Mouse (Mus musculus): ENCODE data around the gene Adprh. TPM values are rescaled to one million over a fixed set of nuclear protein-coding genes. Genes with fewer than 3 reads are reported as not detected.

The Adprh gene
- polyA plus RNA-seq, 1 experiment from 2014 or later: 90.8 TPM

DNA sequence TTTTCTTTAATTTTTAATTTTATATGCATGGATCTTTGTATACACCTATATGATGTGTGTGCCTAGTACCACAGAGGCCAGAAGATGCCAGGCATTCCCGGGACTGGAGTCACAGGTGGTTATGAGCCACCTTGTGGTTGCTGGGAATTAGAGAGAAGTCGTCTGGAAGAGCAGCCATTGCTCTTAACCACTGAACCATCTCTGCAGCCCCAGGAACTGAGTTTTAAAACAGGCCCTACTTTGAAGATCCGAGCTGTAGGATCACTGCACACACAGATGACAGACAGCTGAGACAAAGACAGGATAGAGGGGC, 16.2 kb upstream of the Adprh start:
- Histone ChIP-seq H3K9ac (ENCODE audit: low read length) (no peak overlapping the region), H3K9me3 (ENCODE audit: control insufficient read depth, low read length) (no peaks in the 10 kb centered on the region), H3K4me2 (ENCODE audit: low read length) (no peak overlapping the region), H3K27me3 (replicated peaks; ENCODE audit: control insufficient read depth, insufficient read depth, low read length) (no peaks in the 10 kb centered on the region), H3K4me1 (replicated peaks; ENCODE audit: control insufficient read depth, insufficient read depth, low read length) (no peaks in the 10 kb centered on the region), H3K27ac (ENCODE audit: low read depth) (no peak overlapping the region), H3K4me3 (ENCODE audit: low read depth, low read length) (no peak overlapping the region), H3K36me3 (ENCODE audit: control insufficient read depth, insufficient read depth, low read length) (no peaks in the 10 kb centered on the region)
- ATAC-seq (replicated peaks; ENCODE audit: low FRiP score, low TSS enrichment, low read depth) (no peak), DNase-seq (ENCODE audit: low spot score) (no peak)
- WGBS: 43% methylated on average over 3 of the region's 3 CpGs

DNA sequence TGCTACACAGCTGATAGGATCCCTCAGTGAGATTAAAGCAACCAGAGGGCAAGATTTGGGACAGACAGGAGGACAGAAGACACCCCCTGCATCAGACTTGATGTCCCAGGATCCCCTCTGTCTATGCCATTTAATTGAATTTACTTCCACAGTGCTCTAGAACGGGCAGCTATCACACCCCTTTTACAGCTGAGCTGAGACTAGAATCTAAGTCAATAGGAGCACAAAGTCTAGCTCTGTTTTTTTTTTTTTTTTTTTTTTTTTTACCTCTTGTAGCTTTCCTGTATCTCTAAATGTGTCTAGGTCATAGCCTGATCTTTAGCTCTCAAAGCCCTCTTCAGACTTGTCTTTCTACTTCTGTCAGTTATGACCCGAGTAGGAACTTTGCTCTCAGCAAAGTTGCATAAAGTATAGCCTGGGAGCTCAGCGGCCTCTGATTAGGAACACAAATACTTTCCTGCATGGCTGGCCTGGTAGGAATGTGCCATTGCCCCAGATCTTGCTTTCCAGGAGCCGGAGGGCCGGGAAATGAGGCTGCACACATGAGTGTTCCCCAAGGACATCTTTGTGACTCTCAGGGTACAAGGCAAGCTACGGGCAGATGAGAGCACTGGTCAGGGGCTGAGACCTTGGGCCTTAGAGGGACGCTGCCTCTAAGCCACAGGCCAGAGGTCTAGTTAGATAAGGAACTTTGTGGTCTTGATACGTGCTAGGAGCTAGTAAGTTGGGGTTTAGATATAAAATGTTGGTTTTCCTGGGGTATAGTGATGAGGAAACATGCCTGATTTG, 15.6 kb upstream of the Adprh start:
- ATAC-seq (replicated peaks; ENCODE audit: low FRiP score, low TSS enrichment, low read depth): no peak
- no peaks in the 10 kb centered on the region for H3K9me3 ChIP-seq (ENCODE audit: control insufficient read depth, low read length)
- no peak for DNase-seq (ENCODE audit: low spot score)
- no peaks in the 10 kb centered on the region for H3K36me3 ChIP-seq (ENCODE audit: control insufficient read depth, insufficient read depth, low read length)
- H3K4me1 ChIP-seq (replicated peaks; ENCODE audit: control insufficient read depth, insufficient read depth, low read length): no peaks in the 10 kb centered on the region
- H3K4me3 ChIP-seq (ENCODE audit: low read depth, low read length): no peak overlapping the region
- no peaks in the 10 kb centered on the region for H3K27me3 ChIP-seq (replicated peaks; ENCODE audit: control insufficient read depth, insufficient read depth, low read length)
- WGBS: 73% methylated on average over 8 of the region's 8 CpGs
- no peak overlapping the region for H3K27ac ChIP-seq (ENCODE audit: low read depth)
- H3K9ac ChIP-seq (ENCODE audit: low read length): no peak overlapping the region
- H3K4me2 ChIP-seq (ENCODE audit: low read length): no peak overlapping the region

DNA sequence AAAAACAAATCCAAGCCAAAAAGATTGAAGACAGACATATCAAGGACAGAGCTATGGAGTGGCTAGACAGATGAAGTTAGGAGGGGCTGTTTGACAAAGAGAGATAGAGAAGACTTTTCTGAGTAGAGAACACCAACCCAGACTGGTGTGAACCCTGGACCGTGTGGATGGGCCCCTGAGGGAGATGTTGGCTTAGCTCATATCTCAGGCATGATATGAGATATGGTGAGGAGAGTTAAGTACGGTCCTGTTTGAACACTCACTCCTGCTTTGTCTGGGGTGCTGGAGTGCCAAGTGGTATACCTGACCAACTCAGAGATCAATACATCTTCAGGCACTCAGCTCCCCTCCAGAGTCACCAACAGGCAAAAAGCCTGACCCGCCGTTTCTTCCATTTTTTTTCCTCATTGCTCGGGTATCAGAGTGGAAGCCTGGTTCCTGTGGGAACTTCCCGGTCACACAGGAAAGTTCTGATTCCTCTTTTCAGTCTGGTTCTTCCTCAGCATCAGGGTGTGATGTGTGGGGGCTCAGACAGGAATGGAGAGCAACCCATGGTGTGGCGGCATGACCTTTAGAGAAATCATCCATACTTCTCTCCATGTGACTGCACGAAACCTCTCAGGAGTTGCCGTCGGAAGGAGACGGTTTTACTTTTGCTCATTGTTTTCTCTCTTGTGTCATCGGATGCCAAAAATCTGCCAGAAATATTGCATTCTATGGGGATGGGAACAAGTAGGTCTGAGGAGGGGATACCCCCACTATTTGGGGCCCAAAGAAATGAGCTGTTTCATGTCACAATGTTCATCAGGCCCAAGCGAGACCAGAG, 14.8 kb upstream of the Adprh start:
- ATAC-seq (replicated peaks; ENCODE audit: low FRiP score, low TSS enrichment, low read depth): peak; percentile 50; the same call in 1 of the 2 replicates

DNA sequence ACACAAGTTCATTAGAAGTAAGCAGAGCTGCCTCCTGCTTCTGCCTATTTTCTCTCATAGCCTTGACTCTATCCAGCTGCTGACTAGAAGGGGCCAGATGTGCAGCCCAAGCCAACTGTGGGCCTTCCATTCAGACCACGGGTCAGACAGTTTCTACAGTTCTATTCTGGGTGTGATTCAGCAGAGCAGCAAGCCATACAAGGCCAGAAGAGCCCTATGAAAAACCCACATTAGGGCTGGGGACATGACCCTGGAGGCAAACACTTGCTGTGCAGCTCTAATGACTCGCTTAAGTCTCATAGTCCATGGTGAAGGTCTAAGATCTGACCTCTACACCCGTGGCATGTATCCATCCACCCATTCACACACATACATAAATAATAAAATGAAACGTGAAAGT, 13.6 kb upstream of the Adprh start:
- no peak for ATAC-seq (replicated peaks; ENCODE audit: low FRiP score, low TSS enrichment, low read depth)
- Histone ChIP-seq H3K27ac (ENCODE audit: low read depth) (no peak overlapping the region), H3K9ac (ENCODE audit: low read length) (no peak overlapping the region), H3K36me3 (ENCODE audit: control insufficient read depth, insufficient read depth, low read length) (no peaks in the 10 kb centered on the region), H3K4me1 (replicated peaks; ENCODE audit: control insufficient read depth, insufficient read depth, low read length) (no peaks in the 10 kb centered on the region), H3K27me3 (replicated peaks; ENCODE audit: control insufficient read depth, insufficient read depth, low read length) (no peaks in the 10 kb centered on the region), H3K4me3 (ENCODE audit: low read depth, low read length) (no peak overlapping the region), H3K9me3 (ENCODE audit: control insufficient read depth, low read length) (no peaks in the 10 kb centered on the region), H3K4me2 (ENCODE audit: low read length) (no peak overlapping the region)
- WGBS: 80% methylated on average over 4 of the region's 4 CpGs
- no peak for DNase-seq (ENCODE audit: low spot score)

More for the DNA sequence above, 14.8 kb upstream of the Adprh start:
- H3K36me3 ChIP-seq (ENCODE audit: control insufficient read depth, insufficient read depth, low read length): no peaks in the 10 kb centered on the region
- no peaks in the 10 kb centered on the region for H3K9me3 ChIP-seq (ENCODE audit: control insufficient read depth, low read length)
- H3K4me3 ChIP-seq (ENCODE audit: low read depth, low read length): no peak overlapping the region
- 84% methylated on average over 13 of the region's 13 CpGs for WGBS
- no peaks in the 10 kb centered on the region for H3K27me3 ChIP-seq (replicated peaks; ENCODE audit: control insufficient read depth, insufficient read depth, low read length)
- no peaks in the 10 kb centered on the region for H3K4me1 ChIP-seq (replicated peaks; ENCODE audit: control insufficient read depth, insufficient read depth, low read length)
- no peak overlapping the region for H3K9ac ChIP-seq (ENCODE audit: low read length)
- no peak overlapping the region for H3K27ac ChIP-seq (ENCODE audit: low read depth)
- no peak for DNase-seq (ENCODE audit: low spot score)
- H3K4me2 ChIP-seq (ENCODE audit: low read length): no peak overlapping the region

DNA sequence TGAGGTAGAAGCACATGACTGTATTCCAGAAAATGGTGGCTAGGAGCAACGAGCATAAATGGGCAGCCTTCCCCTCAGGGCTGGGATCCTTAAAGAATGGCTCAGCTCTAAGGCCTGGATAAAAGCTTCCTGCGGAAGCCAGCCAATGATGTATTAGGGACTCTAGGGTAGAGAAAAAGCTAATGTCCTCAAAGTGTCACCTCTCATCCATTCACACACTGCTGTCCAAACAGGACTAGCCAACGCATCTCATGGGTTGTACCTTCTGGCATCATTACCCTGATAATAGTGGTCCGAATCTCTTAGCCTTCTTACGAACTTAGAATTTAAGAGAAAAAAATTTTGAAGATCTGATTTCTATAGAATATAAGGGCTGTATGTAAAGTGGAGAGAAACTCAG, 10.8 kb upstream of the Adprh start:
- ATAC-seq (replicated peaks; ENCODE audit: low FRiP score, low TSS enrichment, low read depth) (no peak), DNase-seq (ENCODE audit: low spot score) (no peak)
- Histone ChIP-seq H3K9me3 (ENCODE audit: control insufficient read depth, low read length) (no peaks in the 10 kb centered on the region), H3K9ac (ENCODE audit: low read length) (no peak overlapping the region), H3K4me1 (replicated peaks; ENCODE audit: control insufficient read depth, insufficient read depth, low read length) (no peaks in the 10 kb centered on the region), H3K36me3 (ENCODE audit: control insufficient read depth, insufficient read depth, low read length) (no peaks in the 10 kb centered on the region), H3K4me3 (ENCODE audit: low read depth, low read length) (no peak overlapping the region), H3K27ac (ENCODE audit: low read depth) (no peak overlapping the region), H3K27me3 (replicated peaks; ENCODE audit: control insufficient read depth, insufficient read depth, low read length) (no peaks in the 10 kb centered on the region), H3K4me2 (ENCODE audit: low read length) (no peak overlapping the region)
- 95% methylated on average over 5 of the region's 5 CpGs for WGBS

DNA sequence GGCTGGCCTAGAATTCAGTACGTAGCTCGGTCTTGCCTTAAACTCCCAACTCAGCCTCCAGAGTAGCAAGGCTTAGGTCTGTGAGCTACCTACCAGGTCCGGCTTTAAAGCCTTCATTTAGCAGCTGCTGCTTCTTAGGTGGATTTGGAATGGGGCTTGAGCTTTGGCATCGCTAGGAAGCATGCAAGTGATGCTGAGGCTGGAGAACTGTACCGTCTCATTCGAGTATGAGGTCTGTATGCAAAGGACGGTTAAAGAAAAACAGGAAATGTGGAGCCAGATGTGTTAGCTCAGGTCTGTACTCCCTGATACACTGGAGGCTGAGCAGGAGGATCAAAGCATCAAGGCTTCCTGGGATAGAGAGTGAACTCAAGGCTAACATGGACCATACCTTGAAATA, 9.7 kb upstream of the Adprh start:
- no peak overlapping the region for H3K4me2 ChIP-seq (ENCODE audit: low read length)
- no peaks in the 10 kb centered on the region for H3K4me1 ChIP-seq (replicated peaks; ENCODE audit: control insufficient read depth, insufficient read depth, low read length)
- H3K4me3 ChIP-seq (ENCODE audit: low read depth, low read length): no peak overlapping the region
- WGBS: 79% methylated on average over 7 of the region's 7 CpGs
- no peak for ATAC-seq (replicated peaks; ENCODE audit: low FRiP score, low TSS enrichment, low read depth)
- no peak overlapping the region for H3K9ac ChIP-seq (ENCODE audit: low read length)
- H3K27ac ChIP-seq (ENCODE audit: low read depth): no peak overlapping the region
- no peaks in the 10 kb centered on the region for H3K36me3 ChIP-seq (ENCODE audit: control insufficient read depth, insufficient read depth, low read length)
- H3K27me3 ChIP-seq (replicated peaks; ENCODE audit: control insufficient read depth, insufficient read depth, low read length): no peaks in the 10 kb centered on the region
- DNase-seq (ENCODE audit: low spot score): no peak
- no peaks in the 10 kb centered on the region for H3K9me3 ChIP-seq (ENCODE audit: control insufficient read depth, low read length)

DNA sequence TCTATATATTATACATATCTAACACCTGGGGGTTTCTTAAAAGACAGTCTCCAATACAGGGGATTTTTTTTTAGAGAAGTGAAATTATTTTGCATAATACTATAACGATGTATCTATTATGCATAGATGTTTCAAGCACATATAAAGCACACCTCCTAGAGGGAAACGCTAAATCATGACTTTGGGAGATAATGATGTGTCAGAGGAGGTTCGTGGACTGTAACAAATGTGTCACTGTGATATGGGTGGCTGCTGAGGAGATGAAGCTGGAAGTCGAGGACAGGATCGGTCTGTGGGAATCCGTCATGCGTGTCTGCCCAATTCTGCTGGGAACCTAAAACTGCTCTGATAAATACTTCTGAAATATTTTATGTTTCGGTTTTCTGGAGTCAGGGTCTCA, 9.2 kb upstream of the Adprh start:
- no peak overlapping the region for H3K4me3 ChIP-seq (ENCODE audit: low read depth, low read length)
- WGBS: 79% methylated on average over 8 of the region's 8 CpGs
- H3K36me3 ChIP-seq (ENCODE audit: control insufficient read depth, insufficient read depth, low read length): no peaks in the 10 kb centered on the region
- DNase-seq (ENCODE audit: low spot score) (no peak), ATAC-seq (replicated peaks; ENCODE audit: low FRiP score, low TSS enrichment, low read depth) (no peak)
- no peak overlapping the region for H3K27ac ChIP-seq (ENCODE audit: low read depth)
- no peak overlapping the region for H3K9ac ChIP-seq (ENCODE audit: low read length)
- H3K9me3 ChIP-seq (ENCODE audit: control insufficient read depth, low read length): no peaks in the 10 kb centered on the region
- H3K4me2 ChIP-seq (ENCODE audit: low read length): no peak overlapping the region
- H3K27me3 ChIP-seq (replicated peaks; ENCODE audit: control insufficient read depth, insufficient read depth, low read length): no peaks in the 10 kb centered on the region
- no peaks in the 10 kb centered on the region for H3K4me1 ChIP-seq (replicated peaks; ENCODE audit: control insufficient read depth, insufficient read depth, low read length)

DNA sequence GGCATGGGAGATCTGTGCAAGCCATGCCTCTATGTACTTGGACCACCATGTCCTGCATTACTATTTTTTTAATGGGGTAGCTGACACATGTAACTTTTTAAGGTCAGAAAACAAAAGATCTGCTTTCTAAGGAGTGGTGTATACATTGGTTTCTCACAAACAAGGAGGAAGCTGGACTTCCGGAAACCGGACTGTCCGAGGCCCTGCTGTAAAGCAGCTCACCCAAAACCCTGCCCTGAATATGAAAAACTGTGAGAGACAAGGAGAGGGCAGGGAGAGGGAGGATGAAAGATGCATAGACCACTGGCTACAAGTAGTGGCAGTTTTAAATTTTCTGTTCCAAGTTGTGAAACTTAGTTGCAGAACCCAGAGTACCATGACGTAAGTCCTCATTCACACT, 7.5 kb upstream of the Adprh start:
- no peaks in the 10 kb centered on the region for H3K36me3 ChIP-seq (ENCODE audit: control insufficient read depth, insufficient read depth, low read length)
- H3K4me3 ChIP-seq (ENCODE audit: low read depth, low read length): no peak overlapping the region
- no peak for DNase-seq (ENCODE audit: low spot score)
- H3K4me1 ChIP-seq (replicated peaks; ENCODE audit: control insufficient read depth, insufficient read depth, low read length): no peaks in the 10 kb centered on the region
- ATAC-seq (replicated peaks; ENCODE audit: low FRiP score, low TSS enrichment, low read depth): no peak
- H3K9ac ChIP-seq (ENCODE audit: low read length): no peak overlapping the region
- H3K27me3 ChIP-seq (replicated peaks; ENCODE audit: control insufficient read depth, insufficient read depth, low read length): no peaks in the 10 kb centered on the region
- WGBS: 86% methylated on average over 4 of the region's 4 CpGs
- no peak overlapping the region for H3K4me2 ChIP-seq (ENCODE audit: low read length)
- H3K9me3 ChIP-seq (ENCODE audit: control insufficient read depth, low read length): no peaks in the 10 kb centered on the region
- no peak overlapping the region for H3K27ac ChIP-seq (ENCODE audit: low read depth)
